Mouse (Mus musculus) heart, adult 11 months (tissue): ENCODE results near the gene Olfr297.

Experiments
- DNase-seq: peaks from one replicate; pipeline ENCODE4 v3.0.0; 2022

The Olfr297 gene

GRCm38 (mm10) chr7:86519668-86520067, at the start of gene Olfr297:
Gene Olfr297 (plus strand): TSS chr7:86519968.
- DNase-seq, result no peak

- no peak for DNase-seq
Measured at GRCm38 (mm10) chr7:86492384-86492783, 27.4 kb upstream of the Olfr297 start, which contains the start of gene Olfr298. Gene Olfr298 (minus strand): TSS chr7:86492484.
